Mouse (Mus musculus): ENCODE results near the gene AB124611.
A peak's percentile ranks its signal among the peaks of the same experiment; 100 is the strongest.

AB124611 gene

DNA sequence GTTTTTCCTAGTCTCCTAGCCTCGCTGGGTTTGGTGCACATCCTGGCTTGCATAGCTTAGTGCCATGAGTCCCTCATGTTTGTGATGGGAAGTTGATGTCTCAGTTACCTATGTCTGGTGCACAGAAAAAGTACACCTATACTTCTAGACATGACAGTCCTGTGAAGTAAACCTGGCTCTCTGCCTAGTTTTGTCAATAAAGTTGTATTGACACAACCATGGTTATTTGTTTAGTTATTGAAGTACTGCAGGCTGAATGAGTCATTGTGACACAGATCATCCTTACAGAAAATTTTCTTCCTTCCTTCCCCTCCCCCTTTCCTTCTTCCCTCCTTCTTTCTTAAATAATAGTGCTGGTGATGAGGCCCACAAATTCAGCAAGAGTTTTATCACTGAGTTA, 38.4 kb downstream of the AB124611 start:
- DNase-seq (ENCODE audit: low spot score in 2 of 2) = no peak

DNA sequence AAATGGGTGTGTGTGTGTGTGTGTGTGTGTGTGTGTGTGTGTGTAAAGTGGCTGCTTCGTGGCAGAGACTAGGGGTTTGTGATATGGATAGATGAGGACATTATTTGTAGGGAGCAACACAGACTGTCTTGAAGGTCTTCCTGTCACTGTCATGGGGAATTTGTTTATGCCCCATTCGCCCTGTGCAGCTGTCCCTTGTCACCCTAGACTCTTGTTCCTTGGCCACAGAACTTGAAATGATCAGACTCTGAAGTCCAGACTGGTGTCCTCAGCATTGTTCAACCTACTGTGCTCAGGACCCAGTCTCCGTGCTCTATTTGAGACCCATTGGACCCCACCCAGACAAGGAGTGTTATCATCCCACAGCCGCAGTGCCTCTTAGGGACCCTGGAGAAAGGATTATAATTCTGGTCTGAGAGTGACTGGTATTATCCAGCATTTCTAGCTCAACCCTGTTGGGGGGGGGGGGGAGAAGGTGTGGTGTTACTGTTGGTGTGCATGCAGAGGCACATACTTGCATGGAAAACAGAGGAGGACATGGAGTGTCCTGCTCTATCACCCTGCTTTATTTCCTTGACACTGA, 39.1 kb downstream of the AB124611 start:
- no peak for DNase-seq (ENCODE audit: low spot score in 2 of 2)

DNA sequence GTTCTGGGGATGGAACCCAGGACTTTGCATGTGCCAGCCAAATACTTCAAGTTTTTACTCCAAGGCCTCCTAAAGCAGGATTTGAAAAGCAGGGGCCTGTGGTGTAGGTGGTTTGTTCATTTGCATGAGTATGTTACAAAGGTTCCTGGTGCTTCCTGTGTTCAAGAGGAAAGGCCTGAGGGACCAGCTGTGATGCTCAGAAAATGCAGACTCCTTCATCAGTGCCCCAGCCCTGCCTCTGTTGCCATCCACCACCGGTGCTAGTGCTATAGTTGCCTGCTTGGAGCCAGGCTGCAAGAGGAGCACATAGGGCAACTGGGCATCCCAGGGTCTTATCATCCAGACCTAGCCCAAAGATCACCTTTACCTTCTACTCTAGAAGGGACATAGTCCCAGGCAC, 40.6 kb downstream of the AB124611 start:
- DNase-seq (ENCODE audit: low spot score in 2 of 2) = no peak

DNA sequence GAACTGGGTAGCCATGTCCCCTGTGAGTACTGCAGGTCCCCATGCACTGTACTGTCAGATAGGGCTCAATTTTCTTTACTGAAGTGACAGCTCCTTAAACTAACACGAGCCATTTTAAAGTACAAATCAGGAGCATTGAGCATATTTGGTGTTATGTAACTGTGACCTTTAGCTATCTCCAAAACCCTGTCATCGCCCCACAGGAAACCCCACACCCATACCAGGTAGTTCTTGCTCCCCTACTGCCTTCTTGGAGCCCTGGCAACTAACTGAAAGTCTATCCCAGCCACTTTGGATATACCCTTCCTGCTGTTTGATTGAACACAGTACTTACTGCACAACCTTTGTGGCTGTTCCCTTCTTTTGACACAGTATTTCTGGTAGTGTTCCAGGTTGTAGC, 41.1 kb downstream of the AB124611 start:
- DNase-seq (ENCODE audit: low spot score in 2 of 2) = no peak

DNA sequence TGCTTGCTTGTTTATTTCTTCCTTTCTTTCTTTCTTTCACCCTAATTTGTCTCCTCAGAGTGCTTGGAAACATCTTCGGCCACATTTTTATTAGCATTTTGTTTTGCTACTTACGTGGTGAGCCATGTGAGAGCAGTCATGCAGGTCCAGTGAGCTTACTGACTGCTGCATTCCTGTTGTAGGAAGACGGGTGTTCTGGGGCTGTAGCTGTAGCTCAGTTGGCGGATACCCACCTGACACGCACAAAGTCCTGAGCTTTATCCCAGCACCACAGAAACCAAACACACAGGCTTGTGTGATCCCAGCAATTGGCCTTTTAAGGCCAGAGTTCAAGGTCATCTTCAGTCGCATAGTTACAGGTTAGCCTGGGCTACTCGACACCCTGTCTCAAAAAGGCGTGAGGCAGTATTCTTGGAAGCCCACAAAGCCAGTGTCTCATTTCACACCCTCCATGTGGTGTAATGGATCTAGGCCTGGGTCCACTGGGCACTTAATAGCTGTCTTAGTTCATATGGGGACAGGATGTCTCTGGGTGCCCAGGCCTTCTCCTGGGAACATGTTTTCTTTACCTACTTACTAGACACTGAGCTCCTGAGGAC, 42.8 kb downstream of the AB124611 start:
- no peak for DNase-seq (ENCODE audit: low spot score in 2 of 2)

DNA sequence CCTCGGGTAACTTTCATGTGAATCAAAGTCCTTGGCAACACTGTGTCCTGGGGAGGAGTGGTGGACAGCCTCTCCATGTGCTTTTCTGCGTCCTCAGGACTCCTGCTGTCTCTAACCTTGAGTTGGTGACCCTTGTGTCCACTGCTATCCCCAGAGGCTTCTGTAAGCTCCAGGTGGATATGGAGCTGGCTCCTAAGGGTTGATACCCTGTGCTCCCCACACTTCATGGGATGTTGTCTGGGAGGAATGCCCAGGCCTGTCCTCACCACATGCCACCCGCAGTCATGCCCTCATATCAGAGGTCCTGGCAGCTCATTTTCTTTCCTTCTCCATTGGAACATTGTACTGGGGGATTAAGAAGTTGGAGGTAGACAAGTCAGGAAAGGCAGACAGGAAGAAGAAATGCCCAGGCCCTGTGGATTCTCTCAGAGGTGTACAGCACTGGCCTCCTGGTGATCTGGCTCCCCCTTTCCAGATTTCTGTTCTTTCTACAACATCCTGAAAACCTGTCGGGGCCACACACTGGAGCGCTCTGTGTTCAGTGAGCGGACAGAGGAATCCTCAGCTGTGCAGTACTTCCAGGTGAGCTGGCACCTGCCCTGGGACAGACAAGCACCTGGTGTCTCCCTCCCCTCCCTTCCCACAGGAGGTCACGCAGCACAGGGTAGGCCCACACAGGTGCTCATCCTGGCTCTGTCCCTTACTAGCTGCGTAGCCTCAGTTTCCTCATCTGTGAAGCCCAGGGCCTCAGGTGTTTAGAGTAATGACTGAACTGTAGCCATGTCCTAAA, 48.2 kb downstream of the AB124611 start:
- no peak for DNase-seq (ENCODE audit: low spot score in 2 of 2)

DNA sequence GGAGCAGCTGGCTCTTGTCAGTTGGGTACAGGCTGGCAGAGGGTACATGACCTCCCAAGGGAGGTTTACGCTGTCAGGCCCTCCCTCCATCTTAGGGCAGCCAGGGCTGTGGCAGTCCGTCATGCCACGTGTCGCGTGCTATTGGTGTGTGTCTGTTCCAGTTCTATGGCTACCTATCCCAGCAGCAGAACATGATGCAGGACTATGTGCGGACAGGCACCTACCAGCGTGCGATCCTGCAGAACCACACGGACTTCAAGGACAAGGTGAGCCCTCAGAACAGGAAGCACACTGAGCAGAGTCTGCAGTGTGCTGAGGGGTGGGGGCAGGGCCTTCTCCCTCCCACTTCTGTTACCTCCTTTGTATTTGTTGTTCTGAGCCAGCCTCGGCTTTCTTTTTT, 49.3 kb downstream of the AB124611 start:
- no peak for DNase-seq (ENCODE audit: low spot score in 2 of 2)

DNA sequence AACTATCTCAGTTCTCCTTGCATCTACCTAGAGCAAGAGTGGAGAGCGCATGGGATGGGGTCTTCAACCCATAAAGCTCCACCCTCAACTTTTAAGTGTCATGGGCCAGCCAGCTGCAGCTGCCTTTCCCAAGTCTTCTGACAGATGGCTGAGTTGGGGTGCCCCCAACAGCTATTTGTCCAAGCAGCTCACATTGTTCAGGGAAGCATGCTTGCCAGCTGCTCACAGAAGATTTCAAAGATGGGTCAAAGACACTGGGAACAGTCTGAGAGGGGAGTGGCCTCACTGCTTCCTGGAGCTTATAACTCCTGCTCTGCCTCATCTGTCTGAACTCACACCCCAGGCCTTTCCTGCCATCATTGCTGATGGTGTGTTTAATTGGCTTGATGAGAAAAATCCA, 50.3 kb downstream of the AB124611 start:
- no peak for DNase-seq (ENCODE audit: low spot score in 2 of 2)

DNA sequence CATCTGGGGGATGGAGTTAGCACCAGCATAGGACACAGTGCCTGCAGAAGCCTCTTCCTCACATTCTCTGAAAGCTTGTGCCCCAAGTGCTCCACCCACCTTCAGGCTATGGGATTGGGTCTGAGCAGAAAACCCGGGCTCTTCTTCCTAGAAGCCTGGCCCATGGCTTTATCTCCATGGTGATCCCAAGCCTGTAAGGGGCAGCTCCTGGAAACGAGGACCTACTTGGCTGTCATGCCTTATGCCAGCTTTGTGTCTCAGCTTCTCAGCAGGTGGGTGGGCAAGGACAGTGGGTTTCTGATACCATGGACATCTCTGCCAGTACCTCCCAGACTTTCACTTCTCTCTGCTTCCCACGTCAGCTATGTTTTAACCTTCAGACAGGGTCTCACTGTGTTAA, 52.2 kb downstream of the AB124611 start:
- DNase-seq (ENCODE audit: low spot score in 2 of 2) = no peak

DNA sequence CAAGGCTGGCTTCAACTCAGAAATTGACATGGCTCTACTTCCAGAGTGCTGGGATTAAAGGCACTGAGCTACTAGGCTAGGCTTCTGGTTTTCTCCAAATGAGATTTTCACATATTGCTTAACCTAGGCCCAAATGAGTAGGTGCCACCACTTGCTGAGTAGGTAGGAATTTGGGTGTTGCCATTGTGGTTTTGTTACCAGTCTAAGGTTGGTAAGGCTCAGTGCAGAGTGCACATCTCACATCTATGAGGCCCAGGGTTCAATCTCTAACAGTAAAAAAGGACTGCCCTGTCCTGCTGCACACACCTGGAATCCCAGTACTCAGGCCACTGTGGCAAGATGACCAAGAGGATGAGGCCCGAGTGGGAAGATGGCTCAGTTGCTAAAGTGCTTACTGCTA, 59.4 kb downstream of the AB124611 start:
- no peak for DNase-seq (ENCODE audit: low spot score in 2 of 2)

DNA sequence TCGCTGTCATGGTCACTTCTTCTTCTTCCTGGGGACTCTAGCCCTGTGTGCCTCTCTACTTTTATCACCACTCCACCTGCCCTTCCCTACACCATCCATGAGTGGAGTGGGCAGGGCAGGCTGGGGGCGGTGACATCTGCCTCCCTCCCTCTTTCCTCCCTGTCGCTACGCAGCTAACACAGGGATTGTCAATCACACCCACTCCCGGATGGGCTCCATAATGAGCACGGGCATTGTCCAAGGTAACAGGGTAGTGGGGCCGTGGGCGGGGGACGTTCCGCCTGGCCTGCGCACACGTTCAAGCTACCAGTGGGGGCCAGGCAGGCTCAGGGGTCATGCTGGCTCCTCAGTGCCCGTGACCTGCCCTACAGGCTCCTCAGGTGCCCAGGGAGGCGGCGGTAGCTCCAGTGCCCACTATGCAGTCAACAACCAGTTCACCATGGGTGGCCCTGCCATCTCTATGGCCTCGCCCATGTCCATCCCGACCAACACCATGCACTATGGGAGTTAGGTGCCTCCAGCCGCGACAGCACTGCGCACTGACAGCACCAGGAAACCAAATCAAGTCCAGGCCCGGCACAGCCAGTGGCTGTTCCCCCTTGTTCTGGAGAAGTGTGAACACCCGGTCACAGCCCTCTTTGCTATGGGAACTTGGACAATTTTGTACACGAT, 61.8 kb downstream of the AB124611 start:
- DNase-seq (ENCODE audit: low spot score in 2 of 2) = no peak

DNA sequence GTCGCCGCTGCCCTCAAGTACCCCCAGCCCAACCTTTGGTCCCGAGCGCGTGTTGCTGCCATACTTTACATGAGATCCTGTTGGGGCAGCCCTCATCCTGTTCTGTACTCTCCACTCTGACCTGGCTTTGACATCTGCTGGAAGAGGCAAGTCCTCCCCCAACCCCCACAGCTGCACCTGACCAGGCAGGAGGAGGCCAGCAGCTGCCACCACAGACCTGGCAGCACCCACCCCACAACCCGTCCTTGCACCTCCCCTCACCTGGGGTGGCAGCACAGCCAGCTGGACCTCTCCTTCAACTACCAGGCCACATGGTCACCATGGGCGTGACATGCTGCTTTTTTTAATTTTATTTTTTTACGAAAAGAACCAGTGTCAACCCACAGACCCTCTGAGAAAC, 62.4 kb downstream of the AB124611 start:
- DNase-seq (ENCODE audit: low spot score in 2 of 2) = no peak

DNA sequence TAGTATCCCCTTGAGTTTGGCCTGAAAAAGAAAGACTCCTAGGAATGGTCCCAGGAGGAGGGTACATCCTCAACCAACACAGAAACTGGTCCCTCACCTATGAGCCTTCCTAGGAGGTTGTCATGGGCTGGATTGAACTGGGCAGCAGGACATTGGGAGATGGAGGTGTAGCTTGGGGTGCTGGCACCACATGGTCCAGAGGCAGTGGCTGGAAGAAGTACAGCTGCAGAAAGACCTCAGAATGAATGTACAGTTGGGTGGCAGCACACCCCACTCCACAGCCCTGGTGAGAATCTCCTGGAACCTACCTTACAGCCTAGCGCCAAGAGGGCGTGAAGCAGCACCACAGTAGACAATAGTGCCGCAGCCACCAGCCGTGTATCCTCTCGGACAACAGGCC, 63.6 kb downstream of the AB124611 start:
- no peak for DNase-seq (ENCODE audit: low spot score in 2 of 2)

DNA sequence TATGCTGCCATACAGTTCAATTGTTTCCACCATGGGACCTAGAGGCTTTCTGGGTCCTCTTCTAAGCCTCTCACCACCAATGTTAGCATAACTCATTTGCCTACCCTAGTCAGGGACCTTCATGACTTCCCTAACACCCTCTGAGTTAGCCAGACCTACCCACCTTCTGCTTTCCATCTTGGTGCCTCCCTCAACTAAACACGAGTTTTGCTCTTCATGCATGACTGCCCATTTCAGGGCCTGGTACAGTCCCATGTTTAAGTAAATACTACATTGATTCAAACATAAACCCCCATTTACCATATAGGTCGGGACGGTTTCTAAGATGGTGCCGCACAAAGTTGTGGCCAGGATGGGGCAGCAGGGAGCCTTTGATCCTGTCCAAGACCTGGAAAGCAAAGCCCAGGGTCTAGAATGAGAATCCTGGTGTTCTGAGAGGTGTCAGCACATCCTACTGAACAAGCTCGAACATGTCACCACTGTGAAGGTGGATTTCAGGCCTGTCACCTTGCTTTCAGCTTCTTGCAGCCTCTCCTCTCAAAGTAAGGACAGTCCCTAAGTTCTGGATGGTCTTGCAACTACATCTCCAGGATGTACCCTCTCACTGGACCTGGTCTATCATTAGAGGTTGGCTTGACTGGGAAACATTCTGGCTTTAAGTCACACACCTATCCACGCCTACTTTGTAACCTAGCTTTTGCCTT, 65.3 kb downstream of the AB124611 start:
- DNase-seq (ENCODE audit: low spot score in 2 of 2) = no peak

DNA sequence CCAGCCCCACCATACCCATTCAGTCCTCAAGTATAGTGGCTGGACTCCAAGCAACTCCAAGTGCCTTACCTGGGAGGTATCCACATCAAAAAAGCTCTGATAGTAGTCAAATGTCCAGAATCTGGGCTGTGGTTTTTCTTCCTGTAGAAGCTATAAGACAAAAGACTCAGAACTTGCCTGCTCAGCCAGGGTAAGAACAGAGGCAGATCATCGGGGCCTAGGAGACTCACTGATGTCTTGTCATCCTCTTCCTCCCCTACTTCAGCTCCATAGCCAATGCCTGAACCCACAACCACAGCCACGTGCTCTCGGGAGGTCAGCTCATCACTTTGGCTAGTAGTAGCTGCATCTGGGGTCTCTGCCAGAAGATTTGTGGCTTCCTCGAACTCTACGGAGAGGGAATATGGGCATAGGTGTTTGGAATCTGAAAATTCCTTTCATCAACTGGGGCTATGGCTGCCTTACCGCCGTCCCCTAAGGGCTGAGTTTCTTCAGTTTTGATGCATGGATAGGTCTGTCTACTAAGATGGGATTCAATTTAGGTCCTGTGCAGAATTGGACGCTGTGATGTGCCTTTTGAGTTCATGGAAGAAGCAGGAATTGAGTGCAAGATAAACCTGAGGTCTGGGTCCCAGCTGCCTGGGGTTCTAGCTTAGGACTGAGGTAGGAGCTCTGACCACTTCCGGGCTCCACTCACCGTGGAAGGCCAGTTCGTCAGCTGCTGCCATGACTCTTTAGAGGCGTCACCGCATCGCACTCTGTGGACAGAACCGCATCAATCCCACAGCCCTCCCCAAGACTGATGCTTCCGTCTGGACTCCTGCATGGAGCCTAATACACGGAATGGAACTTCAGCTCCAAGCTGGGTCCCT, 66.1 kb downstream of the AB124611 start:
- DNase-seq (ENCODE audit: low spot score in 2 of 2) = no peak

DNA sequence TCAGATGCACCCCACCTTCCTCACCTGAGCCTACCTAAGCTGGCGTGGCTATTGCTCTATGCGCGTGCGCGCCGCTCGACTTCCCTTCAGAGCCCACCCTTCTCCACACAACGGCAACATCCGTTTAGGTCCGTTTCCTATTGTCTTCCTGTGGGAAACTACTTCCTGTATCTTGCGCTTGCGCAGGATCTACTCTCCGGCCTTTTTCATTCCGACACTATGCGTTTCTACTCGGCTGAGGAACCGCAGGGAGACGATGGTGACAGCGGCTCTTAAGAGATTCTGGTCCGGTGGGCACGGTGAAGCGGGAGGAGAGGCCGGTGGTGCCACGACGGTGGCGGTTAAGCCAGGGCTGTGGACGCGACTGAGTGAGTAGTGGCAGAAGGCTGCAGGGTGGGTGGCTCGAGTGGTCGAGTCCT, 66.7 kb downstream of the AB124611 start, which contains the start of the genes Timm29 and Yipf2:
TSS of gene Timm29 (plus strand) at position 20 of the 419 bp plus-strand sequence.
TSS of gene Yipf2 (minus strand) at position 126 of the 419 bp plus-strand sequence.
- DNase-seq (ENCODE audit: low spot score in 2 of 2) = peak; percentile 89 to 96

DNA sequence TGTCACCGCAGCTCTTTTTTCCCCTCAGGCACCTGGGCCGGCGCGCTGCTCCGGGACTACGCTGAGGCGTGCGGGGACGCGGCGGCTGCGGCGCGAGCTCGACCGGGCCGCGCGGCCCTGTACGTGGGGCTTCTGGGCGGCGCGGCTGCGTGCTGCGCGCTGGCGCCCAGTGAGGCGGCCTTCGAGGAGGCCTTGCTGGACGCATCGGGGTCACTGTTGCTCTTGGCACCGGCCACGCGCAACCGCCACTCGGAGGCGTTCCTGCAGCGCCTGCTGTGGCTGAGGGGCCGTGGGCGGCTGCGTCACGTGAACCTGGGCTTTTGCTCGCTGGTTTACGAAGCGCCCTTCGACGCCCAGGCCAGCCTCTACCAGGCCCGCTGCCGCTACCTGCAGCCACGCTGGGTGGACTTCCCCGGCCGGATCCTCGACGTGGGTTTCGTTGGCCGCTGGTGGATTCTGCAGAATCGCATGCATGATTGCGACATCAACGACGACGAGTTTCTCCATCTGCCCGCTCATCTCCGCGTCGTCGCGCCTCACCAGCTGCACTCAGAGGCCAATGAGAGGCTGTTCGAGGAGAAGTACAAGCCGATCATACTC, 67.2 kb downstream of the AB124611 start:
- DNase-seq (ENCODE audit: low spot score in 2 of 2) = peak in 1 of 2 experiments; percentile 57

DNA sequence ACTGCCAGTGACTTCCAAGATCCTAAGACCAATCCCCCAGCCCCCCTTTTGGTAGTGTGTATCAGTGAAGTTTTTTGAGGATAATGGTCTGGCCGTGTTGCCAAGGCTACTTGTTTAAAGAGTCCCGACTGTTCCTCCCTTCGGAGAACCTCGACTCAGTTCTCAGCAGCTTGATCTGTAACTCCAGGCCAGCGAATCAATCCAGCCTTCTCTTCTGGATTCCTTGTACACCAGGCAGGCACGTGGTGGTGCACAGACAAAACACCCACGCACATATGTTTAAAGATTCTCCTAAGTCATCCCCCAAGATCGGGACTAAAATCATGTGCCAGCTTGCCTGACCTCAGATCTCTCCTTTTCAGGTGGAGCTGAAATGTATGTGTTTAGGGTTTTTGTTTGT, 68.4 kb downstream of the AB124611 start:
- DNase-seq (ENCODE audit: low spot score in 2 of 2) = peak in 1 of 2 experiments; percentile 52

DNA sequence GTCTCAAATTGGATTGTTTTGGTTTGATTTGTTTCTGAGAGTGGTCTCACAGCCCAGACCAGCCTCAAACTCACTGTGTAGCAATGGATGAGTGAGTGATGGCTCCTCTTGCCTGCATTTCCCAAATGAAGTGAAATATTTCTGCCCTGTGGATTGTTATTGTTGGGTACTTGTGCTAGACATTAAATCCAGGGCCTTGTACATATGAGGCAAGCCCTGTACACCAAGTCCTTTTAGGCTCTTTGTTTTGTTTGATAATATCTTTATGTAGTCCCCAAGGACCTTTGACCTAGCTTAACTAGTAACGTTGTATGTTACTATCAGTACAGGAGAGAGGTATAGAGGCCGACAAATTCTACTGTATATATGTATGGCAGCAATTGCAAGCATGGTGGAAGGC, 68.9 kb downstream of the AB124611 start:
- no peak for DNase-seq (ENCODE audit: low spot score in 2 of 2)
